Mouse (Mus musculus): Measurements from ENCODE around the gene Ctla4.

- no peak for TF ChIP-seq POLR2A (IDR thresholded peaks at IDR 0.05; ENCODE audit: insufficient read length, low read depth)
- peak in 1 of 3 experiments; percentile 13 for TF ChIP-seq MYOG (IDR thresholded peaks at IDR 0.05; ENCODE audit: control insufficient read depth in 1 of 3, insufficient read depth in 1 of 3, insufficient read length in 2 of 3, low read depth in 2 of 3)
- TF ChIP-seq E2F4 (IDR thresholded peaks at IDR 0.05; ENCODE audit: insufficient read depth) = no peak
- TF ChIP-seq CEBPB (IDR thresholded peaks at IDR 0.05; ENCODE audit: insufficient read depth, poor library complexity, severe bottlenecking) = no peak
- TF ChIP-seq USF1 (IDR thresholded peaks at IDR 0.05; ENCODE audit: low read depth) = no peak
Observed at GRCm38 (mm10) chr1:60920493-60921355, 33.9 kb downstream of the Ctla4 start.
